Mouse (Mus musculus) embryonic facial prominence, embryonic 11.5 days (tissue): ENCODE results near the gene Rnase9. TPM values are rescaled to one million over a fixed set of nuclear protein-coding genes. Genes with fewer than 3 reads are reported as not detected.

ENCODE experiments used
- ATAC-seq: fragments of 200-750 bp; cut with Nextera tagmentation; replicated peaks from 2 replicates; pipeline ENCODE4 v1.8.0; 2017; ENCODE audit warnings: low read depth; ENCODE audit not compliant: insufficient number of reproducible peaks, low FRiP score, low TSS enrichment
- DNase-seq: peaks from one replicate; pipeline ENCODE4 v3.0.0-alpha.2; 2015; ENCODE audit warnings: low spot score
- H3K27ac ChIP-seq: fragments of 300-500 bp; sonication (generic); replicated peaks from 2 replicates; pipeline ENCODE4 v1.5.1; 2014; ENCODE audit warnings: mild to moderate bottlenecking, low read depth, low read length, control low read depth
- H3K27me3 ChIP-seq: fragments of 300-500 bp; sonication (generic); 2 replicates; pipeline ENCODE4 v1.6.1; 2014; ENCODE audit warnings: mild to moderate bottlenecking, low read length, moderate library complexity, mixed read lengths; ENCODE audit not compliant: control insufficient read depth, insufficient read depth
- H3K36me3 ChIP-seq: fragments of 300-500 bp; sonication (generic); replicated peaks from 2 replicates; pipeline ENCODE4 v1.6.1; 2014; ENCODE audit warnings: low read depth, mild to moderate bottlenecking, low read length, moderate library complexity, mixed read lengths; ENCODE audit not compliant: control insufficient read depth, insufficient read depth
- H3K4me1 ChIP-seq: fragments of 300-500 bp; sonication (generic); 2 replicates; pipeline ENCODE4 v1.6.1; 2014; ENCODE audit warnings: low read length, mixed read lengths; ENCODE audit not compliant: control insufficient read depth, insufficient read depth
- H3K4me2 ChIP-seq: fragments of 300-500 bp; sonication (generic); 2 replicates; pipeline ENCODE4 v1.6.1; 2014; ENCODE audit warnings: low read depth, mild to moderate bottlenecking, control low read depth, low read length, moderate library complexity
- H3K4me3 ChIP-seq: fragments of 300-500 bp; sonication (generic); 2 replicates; pipeline ENCODE4 v1.5.1; 2014; ENCODE audit warnings: low read depth, low read length, control low read depth
- H3K9ac ChIP-seq: fragments of 300-500 bp; sonication (generic); replicated peaks from 2 replicates; pipeline ENCODE4 v1.6.1; 2014; ENCODE audit warnings: mild to moderate bottlenecking, control low read depth, low read length
- H3K9me3 ChIP-seq: fragments of 300-500 bp; sonication (generic); replicated peaks from 2 replicates; pipeline ENCODE4 v1.6.1; 2016; ENCODE audit warnings: mild to moderate bottlenecking, low read length, inconsistent platforms, mixed read lengths; ENCODE audit not compliant: control insufficient read depth
- WGBS: fragments of 180-500 bp; shearing (Covaris S2); extraction: QIAGEN DNeasy Blood & Tissue Kit; methylation state at CpG from one replicate; pipeline ENCODE4 v1.1.7; 2014; 5-methylcytosine and 5-hydroxymethylcytosine counted together
- polyA plus RNA-seq: library from polyadenylated mRNA; unstranded; fragments of >200 nt; fragmentation: Nextera tagmentation; extraction: Ambion mirVana; gene quantifications from 2 replicates; pipeline ENCODE4 v1.2.1, GENCODE M21; 2014

The Rnase9 gene
- polyA plus RNA-seq: not detected in 2 replicates

GRCm38 (mm10) chr14:51041769-51042168 is at the start of gene Rnase9:
Gene Rnase9 (minus strand): TSS chr14:51041869.
- WGBS: 71% methylated on average over 6 of the region's 6 CpGs
- ATAC-seq: no peak
- H3K36me3 ChIP-seq: no peaks in the 10 kb centered on the region

GRCm38 (mm10) chr14:51090077-51090781 is 48.6 kb upstream of the Rnase9 start:
- H3K27me3 ChIP-seq: no peaks in the 10 kb centered on the region
- peak; percentile 91 for DNase-seq
- under 1% methylated on average over 27 of the region's 27 CpGs for WGBS
- peak overlapping the region; percentile 71 for H3K27ac ChIP-seq
- H3K9ac ChIP-seq: peak overlapping the region; percentile 58
- H3K4me1 ChIP-seq: no peaks in the 10 kb centered on the region
- peak overlapping the region; percentile 64 for H3K4me3 ChIP-seq
- no peaks in the 10 kb centered on the region for H3K36me3 ChIP-seq
- peak overlapping the region; percentile 70 for H3K4me2 ChIP-seq
- peak; percentile 32 for ATAC-seq
- H3K9me3 ChIP-seq: no peaks in the 10 kb centered on the region

More at GRCm38 (mm10) chr14:51041769-51042168, at the start of gene Rnase9:
- Histone ChIP-seq H3K4me2 (no peak within 1 kb of the TSS), H3K4me3 (no peak within 1 kb of the TSS), H3K9ac (no peak within 1 kb of the TSS), H3K27ac (no peak within 1 kb of the TSS), H3K27me3 (no peaks in the 10 kb centered on the region), H3K9me3 (no peaks in the 10 kb centered on the region), H3K4me1 (no peaks in the 10 kb centered on the region)
- no peak for DNase-seq

GRCm38 (mm10) chr14:51089674-51090076 is 48.0 kb upstream of the Rnase9 start:
- Histone ChIP-seq H3K4me1 (no peaks in the 10 kb centered on the region), H3K9me3 (no peaks in the 10 kb centered on the region), H3K36me3 (no peaks in the 10 kb centered on the region), H3K27ac (no peak overlapping the region), H3K9ac (peak overlapping the region; percentile 58), H3K4me2 (peak overlapping the region; percentile 70), H3K4me3 (peak overlapping the region; percentile 64), H3K27me3 (no peaks in the 10 kb centered on the region)
- ATAC-seq: no peak
- under 1% methylated on average over 15 of the region's 15 CpGs for WGBS
- no peak for DNase-seq

- H3K27ac ChIP-seq: peak overlapping the region; percentile 41; the same call in 1 of the 2 replicates
- WGBS: under 1% methylated on average over 34 of the region's 34 CpGs
- H3K9me3 ChIP-seq: no peaks in the 10 kb centered on the region
- peak overlapping the region; percentile 64 for H3K4me3 ChIP-seq
- peak overlapping the region; percentile 61 for H3K9ac ChIP-seq
- H3K36me3 ChIP-seq: no peaks in the 10 kb centered on the region
- no peaks in the 10 kb centered on the region for H3K4me1 ChIP-seq
- DNase-seq: peak; percentile 96
- peak overlapping the region; percentile 74 for H3K4me2 ChIP-seq
- no peaks in the 10 kb centered on the region for H3K27me3 ChIP-seq
- ATAC-seq: peak; percentile 93
These were observed 47.5 kb upstream of the Rnase9 start for GRCm38 (mm10) chr14:51088970-51089673.

GRCm38 (mm10) chr14:51088166-51088969 is 46.7 kb upstream of the Rnase9 start:
- Histone ChIP-seq H3K27me3 (no peaks in the 10 kb centered on the region), H3K36me3 (no peaks in the 10 kb centered on the region), H3K27ac (no peak overlapping the region; the same call in 1 of the 2 replicates), H3K4me1 (peaks cover 2% of the 10 kb centered on the region; the same call in 1 of the 2 replicates), H3K4me3 (peak overlapping the region; percentile 64), H3K9ac (peak overlapping the region; percentile 61), H3K9me3 (no peaks in the 10 kb centered on the region), H3K4me2 (peak overlapping the region; percentile 74)
- peak; percentile 45; the same call in 1 of the 2 replicates for ATAC-seq
- under 1% methylated on average over 23 of the region's 23 CpGs for WGBS
- peak; percentile 90 for DNase-seq

GRCm38 (mm10) chr14:51087762-51088161 is 46.1 kb upstream of the Rnase9 start:
- Histone ChIP-seq H3K9ac (no peak overlapping the region), H3K4me3 (peak overlapping the region; percentile 64), H3K4me2 (peak overlapping the region; percentile 74; the same call in 1 of the 2 replicates), H3K27me3 (no peaks in the 10 kb centered on the region), H3K4me1 (peaks cover 2% of the 10 kb centered on the region; the same call in 1 of the 2 replicates), H3K9me3 (no peaks in the 10 kb centered on the region), H3K36me3 (no peaks in the 10 kb centered on the region), H3K27ac (no peak overlapping the region)
- peak; percentile 55 for DNase-seq
- ATAC-seq: no peak
- WGBS: 11% methylated on average over 9 of the region's 9 CpGs

GRCm38 (mm10) chr14:51085911-51086310 is 44.2 kb upstream of the Rnase9 start:
- H3K4me1 ChIP-seq: peaks cover 2% of the 10 kb centered on the region; the same call in 1 of the 2 replicates
- no peaks in the 10 kb centered on the region for H3K9me3 ChIP-seq
- no peak for DNase-seq
- H3K4me3 ChIP-seq: no peak overlapping the region
- H3K36me3 ChIP-seq: no peaks in the 10 kb centered on the region
- no peak overlapping the region for H3K27ac ChIP-seq
- no peak overlapping the region for H3K9ac ChIP-seq
- WGBS: 75% methylated on average over 4 of the region's 4 CpGs
- no peak overlapping the region for H3K4me2 ChIP-seq
- ATAC-seq: no peak
- H3K27me3 ChIP-seq: no peaks in the 10 kb centered on the region
